ENCODE assay signal across 18 mouse cellular contexts in the genomic region with DNA sequence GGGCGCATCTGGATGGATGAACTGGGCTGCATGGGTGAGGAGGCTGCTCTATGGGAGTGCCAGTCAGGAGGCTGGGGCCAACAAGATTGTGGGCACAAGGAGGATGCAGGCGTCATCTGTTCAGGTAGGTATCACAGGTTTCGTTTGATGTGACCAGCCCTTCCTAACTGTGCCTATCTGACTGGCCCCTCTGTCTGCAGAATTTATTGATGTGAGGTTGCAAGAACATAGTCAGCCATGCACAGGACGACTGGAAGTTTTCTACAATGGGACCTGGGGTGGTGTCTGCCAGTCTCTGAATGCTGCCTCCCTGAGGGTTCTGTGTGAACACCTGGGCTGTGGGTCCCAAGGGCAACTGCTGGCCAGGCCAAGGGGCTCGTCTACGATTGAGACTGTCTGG. TPM values are rescaled to one million over a fixed set of nuclear protein-coding genes. Genes with fewer than 3 reads are reported as not detected.
A peak's percentile ranks its signal among the peaks of the same experiment; 100 is the strongest.
DNase-seq lines count a peak whose midpoint lies in the region.
"Had no signal": no experiment of that assay in that cellular context is flagged by ENCODE, and none has a peak within 500 bp of the region (broad histone marks: within the 10 kb centered on the region; RNA-seq: fewer than 3 reads in every experiment).

No protein-coding gene starts in this region.

- DNase-seq in heart, adult 11 months, result peak; percentile 80
- DNase-seq in heart, postnatal 4 days, result no peak
- DNase-seq: adrenal gland, adult 2 months; adrenal gland, adult 8-10 months; adrenal gland, postnatal 10 days; adrenal gland, postnatal 14 days; adrenal gland, postnatal 25 days; adrenal gland, postnatal 36 days; B cell, adult 2 months; cerebellum, adult 11 months; cerebellum, adult 11-12 months; cerebellum, adult 18-20 months; cerebellum, adult 2 months had no signal

RNA-seq across cellular contexts. Expression of gene Olfr525, which starts 23.8 kb away (rescaled TPM):
- not detected for total RNA-seq in heart, postnatal 4 days (2021)
- total RNA-seq: adrenal gland, adult 18-20 months; adrenal gland, adult 2 months; adrenal gland, adult 8-10 months; adrenal gland, postnatal 10 days; adrenal gland, postnatal 14 days; adrenal gland, postnatal 25 days; adrenal gland, postnatal 36 days; adrenal gland, postnatal 4 days; CH12.LX; ES-E14; MEL had no signal

RNA-seq across cellular contexts. Expression of gene Olfr527, which starts 36.9 kb away (rescaled TPM):
- not detected for total RNA-seq in heart, postnatal 4 days (2021)
- total RNA-seq: adrenal gland, adult 18-20 months; adrenal gland, adult 2 months; adrenal gland, adult 8-10 months; adrenal gland, postnatal 10 days; adrenal gland, postnatal 14 days; adrenal gland, postnatal 25 days; adrenal gland, postnatal 36 days; adrenal gland, postnatal 4 days; CH12.LX; ES-E14; MEL had no signal

RNA-seq across cellular contexts. Expression of gene 5830411N06Rik, which starts 49.8 kb away (rescaled TPM):
- not detected for total RNA-seq in heart, postnatal 4 days (2021)
- total RNA-seq: adrenal gland, adult 18-20 months; adrenal gland, adult 2 months; adrenal gland, postnatal 10 days; adrenal gland, postnatal 14 days; adrenal gland, postnatal 25 days; adrenal gland, postnatal 36 days; adrenal gland, postnatal 4 days; CH12.LX; ES-E14; MEL had no signal
